Mouse (Mus musculus) brain, embryonic 14.5 days (tissue): Measurements from ENCODE around the gene 4921539E11Rik.

Experiments
- CTCF ChIP-seq: fragments of 200-500 bp; IDR thresholded peaks from 2 replicates; pipeline ENCODE4 v1.5.1; 2012; ENCODE audit warnings: inconsistent platforms, mild to moderate bottlenecking, moderate library complexity, borderline replicate concordance; ENCODE audit not compliant: insufficient read depth, insufficient read length; ENCODE audit errors: extremely low read depth
- POLR2A ChIP-seq: fragments of 200-500 bp; IDR thresholded peaks from 2 replicates; pipeline ENCODE4 v1.6.1; 2012; ENCODE audit warnings: mild to moderate bottlenecking, inconsistent platforms, borderline replicate concordance; ENCODE audit not compliant: poor library complexity, insufficient read depth, insufficient read length, severe bottlenecking; ENCODE audit errors: extremely low read depth

DNA sequence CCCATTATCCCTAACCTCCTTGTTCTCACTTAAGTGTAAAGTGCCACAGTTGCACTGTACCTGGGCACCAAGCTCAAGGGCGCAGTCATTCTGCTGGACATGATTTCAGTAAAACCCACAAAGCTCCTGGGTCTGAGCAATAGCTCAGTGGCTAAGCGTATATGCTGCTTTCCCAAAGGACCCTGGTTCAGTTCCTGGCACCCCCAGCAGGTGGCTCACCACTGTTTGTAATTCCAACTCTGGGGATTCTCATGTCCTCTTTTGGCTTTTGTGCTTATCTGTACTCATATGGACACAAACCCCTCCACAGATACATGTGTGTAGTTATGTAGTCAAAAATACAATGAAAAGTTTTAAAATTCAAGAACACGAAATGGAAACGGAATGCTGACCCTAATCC, 21.3 kb downstream of the 4921539E11Rik start:
- TF ChIP-seq POLR2A (no peak), CTCF (peak; percentile 34; the same call in 1 of the 2 replicates)
